Mouse (Mus musculus): ENCODE measurements at regions not wholly inside any gene's neighbourhood (a gene's known extent, or its start where the extent isn't known, plus 50 kb on each side); places are given as distances from the start of the nearest gene placed in this dataset.

DNA sequence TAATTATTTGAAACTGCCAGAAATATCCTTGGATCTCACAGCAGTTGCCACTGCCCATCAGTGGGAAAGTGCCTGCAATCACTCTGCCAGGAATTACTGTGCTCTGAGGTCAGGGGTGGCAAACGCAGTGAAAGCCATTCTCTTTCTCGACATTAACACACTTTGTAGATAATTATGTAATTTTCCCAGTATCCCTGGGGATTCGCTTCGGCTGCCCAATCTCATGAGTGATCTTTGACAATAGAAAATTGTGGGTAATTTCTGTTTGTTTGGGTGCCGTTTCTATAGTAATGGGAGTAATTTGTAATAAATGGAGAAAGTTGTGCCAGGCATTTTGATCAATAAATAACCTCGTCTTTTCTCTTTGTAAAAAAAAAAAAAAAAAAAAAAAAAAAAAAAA is 124.2 kb upstream of the Cdh4 start:
- TF ChIP-seq CTCF (IDR thresholded peaks at IDR 0.05; ENCODE audit: low read depth, low read length): no peak
- no peak for TF ChIP-seq POLR2A (IDR thresholded peaks at IDR 0.05; ENCODE audit: extremely low read depth, insufficient read depth, low read length)

Data from liver, adult 2 months (tissue).